Mouse (Mus musculus): Measurements from ENCODE around the gene Chtop.

- TF ChIP-seq TAL1 (IDR thresholded peaks at IDR 0.05; ENCODE audit: low read length) (no peak), GATA1 (IDR thresholded peaks at IDR 0.05; ENCODE audit: low read length) (no peak)
Observed at GRCm38 (mm10) chr3:90497597-90497996, 11.7 kb downstream of the Chtop start.
